Mouse (Mus musculus) B cell, adult 2 months (primary cell): ENCODE measurements at regions not wholly inside any gene's neighbourhood (a gene's known extent, or its start where the extent isn't known, plus 50 kb on each side); places are given as distances from the start of the nearest gene placed in this dataset.

Experiments used
- DNase-seq, 2 experiments: peaks; one replicate each; pipeline ENCODE4 v3.0.0; 2022

DNA sequence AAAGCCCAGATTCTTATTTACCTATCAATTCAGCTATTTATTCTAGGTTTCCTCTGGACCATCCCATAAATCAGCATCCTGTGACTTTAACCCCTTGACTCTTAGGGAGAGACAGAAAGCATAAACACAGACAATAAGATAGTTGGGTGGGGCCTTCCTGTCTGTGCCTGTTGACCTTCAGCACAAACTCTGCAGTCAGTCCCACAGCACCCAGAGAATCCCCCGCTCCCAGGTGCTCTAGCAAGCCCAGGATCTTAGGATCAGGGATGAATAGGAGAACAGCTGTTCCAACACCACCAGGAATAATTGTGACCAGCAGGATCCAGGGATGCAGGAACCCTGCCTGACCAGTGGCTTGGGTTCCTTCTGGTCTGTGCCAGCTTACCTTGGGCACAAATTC, 107.8 kb downstream of the Basp1 start:
- DNase-seq: no peak

DNA sequence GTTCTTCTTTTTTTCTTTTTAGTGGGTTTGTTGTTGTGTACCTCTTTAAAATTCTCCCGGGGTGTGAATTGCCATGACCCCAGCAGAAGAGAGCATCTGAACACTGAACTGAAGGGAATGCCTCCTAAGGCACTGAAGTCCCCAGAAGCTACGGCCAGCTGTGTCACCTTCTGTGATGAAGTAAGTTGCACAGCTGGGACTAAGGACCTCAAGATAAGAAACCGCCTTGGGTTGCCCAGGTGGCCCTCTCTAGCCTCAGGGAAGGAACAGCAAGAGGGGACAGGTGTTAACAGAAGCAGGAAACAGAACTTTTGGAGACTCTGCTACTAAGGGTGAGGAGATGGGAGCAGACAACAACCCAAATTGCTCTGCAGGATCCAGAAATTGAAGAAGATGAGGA, 110.2 kb downstream of the Basp1 start:
- DNase-seq: no peak

DNA sequence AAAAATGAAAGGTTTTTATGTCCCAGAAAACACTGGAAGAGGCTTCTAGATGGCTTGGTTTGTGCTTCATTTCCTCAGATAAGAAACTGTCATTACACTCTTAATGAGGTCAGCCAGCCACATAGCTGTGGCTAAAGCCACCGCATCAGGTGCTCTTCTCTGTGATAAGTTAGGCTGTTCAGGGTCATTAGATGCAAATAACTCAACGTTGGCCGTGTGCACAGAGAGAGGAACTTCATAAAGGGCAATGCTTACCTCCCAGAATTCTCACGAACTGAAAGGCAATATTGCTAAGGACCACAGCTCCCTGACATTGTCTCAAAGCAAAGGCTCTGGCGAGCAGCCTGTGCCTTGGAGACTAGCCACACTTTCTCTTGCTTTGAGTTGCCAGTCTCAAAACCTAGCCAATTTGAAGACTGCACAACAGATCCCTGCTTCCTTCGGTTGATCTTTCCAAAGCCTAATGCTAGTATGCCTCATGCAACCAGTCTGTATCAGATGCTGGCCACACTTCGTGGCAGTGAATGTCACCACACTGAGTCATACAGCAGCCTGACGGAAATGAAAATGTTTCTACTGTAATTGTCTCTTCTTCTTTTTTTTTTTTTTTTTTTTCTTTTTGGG, 110.8 kb downstream of the Basp1 start:
- DNase-seq: no peak

DNA sequence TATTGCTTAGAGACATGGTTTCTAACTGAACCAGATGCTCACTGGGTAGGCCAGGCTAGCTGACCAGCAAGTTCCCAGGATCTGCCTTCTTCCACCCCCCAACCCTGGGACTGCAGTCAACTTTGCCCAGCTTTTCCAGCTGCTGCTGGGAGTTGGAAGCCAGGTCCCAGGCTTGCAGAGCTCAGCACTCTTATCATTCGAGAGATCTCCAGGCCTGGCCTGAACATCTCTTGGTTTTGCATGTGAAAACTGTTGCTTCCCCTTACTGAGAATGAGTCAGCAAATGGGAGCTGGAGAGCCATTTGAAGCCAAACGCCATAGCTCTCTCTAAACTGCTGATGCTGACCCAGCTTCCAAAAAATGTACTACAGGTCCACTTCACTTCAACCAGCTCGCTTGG, 111.8 kb downstream of the Basp1 start:
- DNase-seq: no peak

DNA sequence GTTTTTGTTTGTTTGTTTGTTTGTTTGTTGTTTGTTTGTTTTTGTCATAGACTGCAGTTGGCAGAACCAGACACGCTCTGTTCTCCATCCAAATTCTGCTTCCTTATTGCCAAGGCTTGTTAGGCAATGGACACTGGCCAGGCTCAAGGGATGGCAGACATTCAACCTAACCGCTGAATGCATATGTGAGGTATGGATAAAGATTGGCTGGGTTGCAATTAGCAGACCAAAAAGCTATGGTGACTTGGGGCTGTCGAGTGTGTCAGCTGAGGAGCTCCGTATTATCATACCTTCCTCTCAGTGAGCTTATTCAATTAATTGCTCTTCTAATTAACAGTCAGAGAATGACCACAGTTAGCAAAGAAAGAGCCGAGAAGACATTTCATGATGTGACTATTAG, 116.3 kb downstream of the Basp1 start:
- DNase-seq: no peak

DNA sequence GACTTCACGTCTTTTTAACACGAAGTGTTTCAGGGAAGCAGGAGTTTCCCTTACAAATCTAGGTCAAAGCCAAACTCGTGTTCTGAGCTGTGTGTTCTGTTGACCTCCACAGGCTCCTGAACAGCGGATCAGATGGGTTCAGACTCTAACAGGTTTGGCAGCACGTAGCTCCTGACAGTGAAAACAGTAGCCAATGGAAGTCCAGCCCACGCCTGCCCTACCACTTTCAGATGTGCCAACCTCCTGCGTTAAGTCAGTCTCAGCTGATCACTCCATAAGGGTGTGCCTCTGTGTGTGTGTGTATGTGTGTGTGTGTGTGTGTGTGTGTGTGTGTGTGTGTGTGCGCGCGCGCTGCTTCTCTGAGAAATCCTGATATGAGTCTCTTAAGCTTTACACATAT, 116.8 kb downstream of the Basp1 start:
- DNase-seq: no peak

DNA sequence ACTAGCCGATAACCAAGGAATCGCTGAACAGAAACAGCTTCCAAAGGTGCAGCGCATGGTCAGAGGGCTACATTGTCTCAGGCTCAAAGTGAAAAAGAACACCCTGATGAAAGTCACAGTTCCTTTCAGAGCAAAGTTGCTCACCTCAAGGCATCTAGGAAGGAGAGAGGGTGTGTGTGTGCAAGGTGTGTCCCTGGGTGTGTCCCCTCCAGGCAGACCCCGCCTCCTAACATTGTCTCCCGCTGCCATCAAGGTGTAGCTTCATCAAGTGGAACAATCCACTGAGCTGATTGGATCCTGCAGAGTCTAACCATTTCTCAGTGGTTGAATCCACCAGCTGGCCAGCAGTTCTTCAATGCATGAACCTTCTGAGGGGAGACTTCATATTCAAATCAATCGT, 117.8 kb downstream of the Basp1 start:
- DNase-seq: no peak

DNA sequence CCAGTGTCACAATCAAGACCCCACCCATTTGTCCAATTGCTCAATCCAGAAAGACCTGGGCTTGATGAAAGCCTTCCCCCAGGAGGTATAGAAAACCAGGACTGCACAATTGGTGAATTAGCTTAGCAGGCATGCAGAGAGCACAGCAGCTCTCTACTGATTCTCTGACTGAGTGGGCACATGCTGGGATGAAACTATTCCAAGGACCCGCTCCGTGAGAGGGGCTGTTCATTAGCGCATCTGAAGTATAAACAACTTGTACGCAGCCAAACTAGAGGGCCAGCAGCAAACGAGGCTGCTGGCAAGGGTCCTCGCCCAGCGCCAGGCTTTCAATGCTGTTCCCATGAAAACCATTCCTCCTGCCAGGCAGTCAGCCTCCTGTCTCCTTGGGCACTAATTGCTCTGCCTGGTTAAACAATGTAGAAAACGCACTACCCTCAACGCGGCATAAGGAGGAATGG, 122.3 kb downstream of the Basp1 start:
- no peak for DNase-seq

DNA sequence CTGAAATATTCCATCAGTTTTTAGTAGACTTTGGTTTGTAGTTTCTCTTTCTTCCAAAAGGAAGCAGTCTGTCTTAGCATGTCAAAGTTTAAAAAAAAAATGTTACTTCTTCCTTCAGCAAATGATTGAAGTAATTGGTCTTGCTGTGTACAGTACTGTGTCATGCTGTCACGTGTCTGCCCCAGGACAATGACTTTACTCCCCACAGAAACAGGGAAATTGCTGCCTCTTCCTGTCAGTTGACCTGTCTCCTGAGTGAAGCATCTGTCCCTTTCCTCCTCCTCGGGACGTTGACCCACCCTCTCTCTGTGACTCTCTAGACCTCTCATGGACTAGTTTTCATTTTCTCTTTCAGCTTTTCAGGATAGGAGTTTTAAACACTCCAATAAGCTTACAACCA, 125.7 kb downstream of the Basp1 start:
- no peak for DNase-seq

DNA sequence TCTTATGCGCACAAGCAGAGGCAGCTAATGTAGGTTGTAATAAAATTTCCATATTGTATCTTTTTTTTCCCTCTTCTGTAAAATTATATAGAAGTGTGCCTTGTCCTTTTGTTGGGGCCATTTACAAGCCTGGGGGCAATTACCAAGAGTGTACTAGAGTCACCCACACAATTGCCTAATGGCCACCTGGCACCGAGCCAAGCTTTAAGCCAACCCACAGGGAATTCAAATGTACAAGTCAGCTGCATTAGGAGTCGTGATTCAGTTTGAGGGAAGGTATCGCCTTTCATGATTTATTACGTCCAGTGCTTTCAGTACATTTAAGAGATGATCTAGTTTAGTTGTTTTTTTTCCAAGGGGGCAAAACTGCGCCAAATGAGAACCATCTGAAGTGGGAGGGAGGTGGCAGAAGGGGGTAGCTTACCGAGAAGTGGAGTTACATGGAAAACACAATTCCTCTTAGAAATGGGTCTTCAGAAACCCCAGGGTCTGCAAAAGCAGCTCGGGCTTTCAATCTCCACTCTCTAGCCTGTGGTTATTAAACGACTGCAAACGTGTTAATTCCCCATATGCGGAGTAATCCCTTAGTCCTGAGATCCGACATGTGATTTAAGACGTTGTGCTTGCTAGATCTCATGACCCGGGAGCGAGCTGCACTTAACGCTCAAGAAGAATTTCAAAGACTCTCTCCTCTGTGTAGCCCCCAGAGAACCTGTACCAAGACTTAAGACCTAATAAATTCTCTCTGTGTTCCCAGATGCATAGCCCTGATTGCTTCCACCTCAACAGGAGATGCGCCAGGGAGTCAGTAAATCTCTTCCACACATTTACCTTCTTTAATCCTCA, 129.0 kb downstream of the Basp1 start:
- DNase-seq: no peak

DNA sequence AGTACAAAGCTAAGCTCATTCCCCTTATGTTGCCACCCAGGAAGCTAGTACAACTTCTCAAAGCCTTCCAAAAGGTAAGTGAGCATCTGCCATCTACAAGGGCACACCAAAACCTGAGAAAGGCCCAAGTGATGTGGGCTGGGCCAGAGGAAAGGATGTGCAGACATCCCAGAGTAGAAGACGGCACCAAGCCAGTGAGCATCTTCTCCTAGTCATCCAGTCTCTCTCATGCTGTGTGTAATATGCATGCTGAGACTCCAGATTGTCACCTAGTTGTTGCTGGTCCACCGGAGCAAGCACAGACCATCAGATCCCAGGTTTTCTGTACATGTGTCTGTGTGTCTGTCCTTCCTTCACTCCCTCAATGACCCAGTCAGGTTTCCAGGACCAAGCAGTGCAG, 129.9 kb downstream of the Basp1 start:
- no peak for DNase-seq

DNA sequence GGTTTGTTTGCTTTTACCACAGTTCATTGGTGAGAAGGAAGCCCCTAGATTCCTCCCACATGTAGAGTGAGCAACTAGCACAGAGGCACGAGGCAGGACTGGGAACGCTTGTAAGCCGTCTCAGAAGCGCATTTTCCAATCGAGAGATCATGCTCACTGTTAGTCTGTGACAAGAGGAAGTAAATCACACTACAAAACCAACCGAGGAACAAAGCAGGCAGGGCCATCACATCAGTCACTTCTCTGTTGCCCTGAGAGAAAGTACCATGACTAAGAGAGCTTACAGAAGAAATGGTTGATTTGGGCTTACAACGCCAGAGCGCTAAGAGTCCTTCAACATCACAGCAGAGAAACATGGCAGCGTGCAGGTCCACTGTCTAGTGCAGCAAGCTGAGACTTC, 131.2 kb downstream of the Basp1 start:
- DNase-seq: no peak

DNA sequence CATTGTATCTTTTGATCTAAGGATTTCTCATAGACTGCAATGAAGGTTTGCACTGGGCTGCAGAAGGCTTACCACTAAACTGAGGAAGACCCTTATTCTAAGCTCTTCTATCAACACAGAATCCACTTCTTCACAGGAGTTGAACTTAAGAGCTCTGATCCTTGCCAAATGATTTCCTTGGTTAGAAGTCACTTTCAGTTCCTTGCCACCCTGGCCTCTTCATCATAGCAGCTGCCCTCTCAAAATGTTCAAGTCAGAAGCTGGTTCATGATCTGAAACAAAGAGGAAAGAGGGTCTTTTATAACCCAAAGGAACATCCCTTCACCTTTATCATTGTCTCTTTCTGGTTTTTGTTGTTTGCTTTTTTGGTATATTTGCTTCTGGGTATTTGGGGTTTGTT, 131.6 kb downstream of the Basp1 start:
- DNase-seq: no peak

DNA sequence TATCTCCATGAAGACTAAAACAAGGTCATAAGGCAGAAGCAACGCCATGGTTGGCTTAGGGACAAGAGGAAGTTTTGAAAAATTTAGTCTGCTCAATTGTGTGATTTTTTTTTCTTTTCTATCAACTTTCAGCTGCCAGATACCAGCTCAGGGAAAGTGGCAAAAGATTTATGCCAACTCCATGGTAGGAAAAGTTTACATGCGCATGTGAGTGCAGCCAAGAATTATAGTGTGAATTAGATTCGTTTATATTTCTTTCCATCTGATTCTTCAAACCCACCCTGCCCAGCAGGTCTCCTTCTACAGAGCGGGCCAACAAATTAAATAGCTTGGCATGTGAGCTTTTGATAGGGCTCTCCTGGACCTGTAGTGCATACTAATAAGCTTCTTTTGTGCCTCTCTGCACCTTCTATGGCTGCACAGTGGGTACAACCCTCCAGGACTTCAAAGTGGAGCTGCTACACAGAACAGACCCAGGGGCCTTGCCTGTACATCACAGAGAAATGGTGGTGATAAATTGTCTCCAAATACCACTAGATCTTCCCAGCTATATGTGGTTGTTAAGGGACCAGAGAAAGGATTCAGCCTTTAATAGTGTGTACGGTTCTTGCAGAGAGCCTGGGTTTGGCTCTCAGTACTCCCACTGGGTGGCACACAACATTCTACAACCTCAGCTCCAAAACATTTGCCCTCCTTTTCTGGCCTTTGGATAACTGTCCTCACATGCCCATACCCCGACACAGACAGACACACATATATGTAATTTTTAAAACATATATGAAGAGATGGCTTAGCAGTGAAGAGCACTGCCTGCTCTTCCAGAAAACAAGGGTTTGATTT, 135.0 kb downstream of the Basp1 start:
- DNase-seq: no peak

DNA sequence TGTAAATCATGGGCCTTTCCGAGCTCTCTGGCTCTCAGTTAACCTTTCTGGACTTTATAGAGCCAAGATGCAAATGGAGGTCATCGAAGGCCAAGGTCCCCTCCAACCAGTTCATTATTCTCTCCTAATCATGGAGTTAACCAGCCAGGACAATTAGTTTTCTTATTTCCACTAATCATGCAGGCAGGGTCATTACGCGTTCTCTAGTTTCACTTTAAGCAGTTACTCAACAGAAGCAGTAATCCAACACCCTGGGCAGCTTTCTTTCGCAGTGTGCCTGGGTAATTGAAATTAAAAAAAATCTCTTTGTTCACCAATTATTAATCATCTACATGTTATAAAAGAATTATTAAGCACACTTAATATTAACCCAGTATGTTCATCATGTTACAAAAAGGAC, 137.3 kb downstream of the Basp1 start:
- DNase-seq: no peak

DNA sequence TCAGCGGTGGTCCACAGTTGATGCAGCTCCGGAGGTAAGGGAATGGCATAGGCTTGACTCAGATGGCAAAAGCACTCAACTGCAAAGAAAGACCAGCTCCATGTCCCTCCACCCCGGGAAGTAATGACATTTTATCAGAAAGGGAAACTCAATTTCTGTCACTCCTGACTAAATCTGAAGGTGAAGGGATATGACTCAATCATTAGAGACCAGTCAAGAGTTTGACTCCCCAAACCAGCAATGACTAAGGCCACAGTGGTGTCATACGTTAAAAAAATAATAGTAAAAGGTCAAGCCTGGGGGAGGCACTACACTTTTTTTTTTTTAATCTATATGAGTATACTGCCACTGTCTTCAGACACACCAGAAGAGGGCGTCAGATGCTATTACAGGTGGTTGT, 141.7 kb downstream of the Basp1 start:
- DNase-seq: no peak

DNA sequence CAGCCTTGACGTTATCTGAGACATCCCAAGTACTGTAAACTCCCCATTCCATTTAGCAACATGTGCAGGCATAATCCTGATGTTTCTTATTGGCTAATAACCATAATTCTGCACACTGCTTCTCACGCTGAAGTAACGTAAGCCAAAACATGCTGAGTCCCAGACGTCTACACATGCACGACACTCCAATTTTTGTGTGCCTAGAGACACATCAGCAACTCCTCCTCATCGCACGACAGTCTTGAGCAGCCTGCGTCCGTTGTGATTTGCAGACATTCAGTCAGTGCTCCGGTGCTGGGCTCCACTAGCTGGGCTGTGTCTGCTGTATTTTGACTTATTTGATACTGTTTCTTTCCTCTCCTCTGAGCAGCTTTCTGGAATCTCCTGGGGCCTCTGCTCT, 143.2 kb downstream of the Basp1 start:
- no peak for DNase-seq

DNA sequence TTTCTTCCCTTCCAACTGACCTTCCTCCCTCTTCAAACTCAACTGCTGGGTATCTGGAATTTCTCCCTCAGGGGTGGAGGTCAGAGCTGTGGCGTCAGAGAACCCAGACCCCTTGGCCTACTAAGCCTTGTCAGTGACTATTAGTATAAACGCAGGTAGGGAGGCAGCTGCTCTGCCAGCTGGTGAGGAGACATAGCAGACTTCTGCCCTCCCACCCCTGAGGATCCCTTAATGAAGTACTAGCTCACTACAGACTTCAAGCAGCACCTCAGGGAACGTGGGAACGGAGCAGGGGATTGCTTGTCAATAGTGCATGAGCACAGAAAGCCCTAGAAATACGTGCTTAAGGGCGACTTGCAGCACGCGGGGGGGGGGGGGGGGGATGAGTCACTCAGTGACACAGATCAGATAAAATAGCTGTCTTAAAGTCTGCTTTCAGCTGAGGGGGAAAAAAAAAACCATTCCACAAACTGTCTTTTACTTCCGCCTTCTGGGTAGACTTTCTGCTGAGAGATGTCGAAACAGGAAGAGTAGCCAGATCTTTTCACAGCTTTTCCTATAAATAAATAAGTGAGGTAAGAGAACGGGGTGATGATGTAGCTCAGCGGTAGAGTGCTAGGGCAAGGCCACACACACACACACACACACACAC, 144.1 kb downstream of the Basp1 start:
- DNase-seq: peak; percentile 7 to 10

DNA sequence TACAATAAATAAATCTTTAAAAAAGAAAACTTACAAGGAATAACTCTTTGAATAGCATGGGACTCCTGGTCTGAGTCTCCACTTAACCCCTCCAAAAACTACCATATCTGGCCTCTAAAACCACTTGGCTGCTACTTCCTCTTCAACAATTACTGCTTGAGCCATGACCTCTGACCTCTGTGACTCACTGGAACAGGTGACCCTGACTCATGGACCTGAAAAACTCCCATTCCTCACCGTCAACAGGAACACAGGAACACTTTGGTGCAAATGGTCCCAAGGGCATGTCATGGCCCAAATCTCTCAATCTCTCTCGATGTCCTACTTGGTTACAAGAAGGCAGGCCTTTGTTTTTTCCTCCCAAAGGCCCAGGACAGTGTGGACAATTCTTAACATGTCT, 145.1 kb downstream of the Basp1 start:
- no peak for DNase-seq

DNA sequence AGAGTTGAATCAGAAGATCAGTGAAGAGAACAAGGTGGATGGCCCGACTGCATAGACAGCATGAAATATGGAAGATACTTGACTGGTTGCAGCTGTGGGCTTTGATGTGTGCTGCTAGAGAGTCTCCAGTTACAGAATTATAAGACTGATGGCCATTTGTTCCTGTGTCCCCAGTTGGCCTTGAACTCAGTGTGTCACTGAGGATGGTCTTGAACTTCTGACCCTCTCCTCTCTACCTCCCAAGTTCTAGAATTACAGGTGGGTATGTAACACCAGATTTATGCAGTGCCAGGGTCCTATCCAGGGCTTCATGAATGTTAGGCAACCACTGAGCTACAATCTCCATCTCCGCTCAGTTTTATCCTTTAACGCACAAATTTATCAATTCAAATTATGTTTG, 146.1 kb downstream of the Basp1 start:
- DNase-seq: no peak

DNA sequence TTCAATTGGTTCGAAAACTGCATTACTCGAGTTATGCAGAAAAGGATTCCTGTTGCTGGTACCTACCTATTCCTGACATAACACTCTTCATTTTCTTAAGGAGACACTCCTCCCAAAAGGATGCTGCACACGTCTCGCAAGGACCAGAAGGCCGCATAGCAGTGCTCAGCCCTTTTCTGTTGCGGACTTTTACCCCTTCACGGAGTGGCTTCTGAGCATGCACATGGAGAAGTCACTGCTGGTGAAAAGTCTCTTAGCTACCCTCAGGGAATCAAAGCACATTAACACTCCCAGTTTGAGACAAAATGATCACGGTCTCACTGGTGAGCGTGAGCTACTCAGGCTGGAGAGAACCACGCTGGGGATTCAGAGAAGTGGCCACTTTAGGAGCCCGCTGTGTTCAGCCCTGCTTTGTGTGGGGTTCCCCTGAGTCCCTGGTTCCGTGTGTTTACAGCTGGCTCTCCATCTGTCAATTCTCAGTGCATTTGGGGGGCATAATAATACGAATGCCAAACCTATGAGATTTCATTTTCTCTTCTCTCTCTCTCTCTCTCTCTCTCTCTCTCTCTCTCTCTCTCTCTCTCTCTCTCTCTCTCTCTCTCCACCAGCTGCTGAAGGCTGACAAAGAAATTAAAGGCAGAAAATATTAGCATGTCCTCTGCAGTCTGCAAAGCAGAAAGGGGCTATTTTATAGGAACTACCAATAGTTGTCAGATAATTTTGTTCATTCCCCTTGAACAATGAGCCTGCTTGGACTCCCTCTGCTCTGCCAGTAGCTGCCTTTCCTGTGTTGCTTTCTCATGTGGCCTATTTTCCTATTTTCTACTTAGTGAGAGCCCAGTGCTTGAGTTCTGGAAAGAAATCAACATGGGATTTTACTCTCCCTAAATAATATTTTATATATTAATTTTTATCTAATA, 160.7 kb downstream of the Basp1 start:
- DNase-seq: no peak

DNA sequence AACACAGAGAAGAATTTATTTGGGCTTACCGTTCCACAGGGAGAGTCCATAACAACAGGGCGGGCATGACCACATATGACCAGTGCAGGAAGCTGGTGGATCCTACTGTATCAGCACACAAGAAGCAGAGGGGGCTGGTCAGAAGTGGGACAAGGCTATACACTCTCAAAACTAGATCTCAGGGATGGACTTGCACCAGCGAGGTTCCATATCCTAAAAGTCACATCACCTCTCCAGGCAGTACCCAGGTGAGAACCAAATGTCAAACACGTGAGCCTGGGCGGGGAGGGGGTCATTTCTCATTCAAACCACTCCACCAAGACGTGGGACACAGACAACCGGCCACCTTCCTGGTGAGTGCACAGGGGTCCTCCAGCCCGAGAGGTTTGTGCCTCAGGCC, 167.9 kb downstream of the Basp1 start:
- no peak for DNase-seq
